Mouse (Mus musculus) CH12.LX (cell line): Measurements from ENCODE around the gene Gse1.

Source experiments
- CHD2 ChIP-seq: IDR thresholded peaks from 2 replicates; pipeline ENCODE4 v1.6.1; 2011; ENCODE audit warnings: low read length, improper control_type of control experiment
- CTCF ChIP-seq, 2 experiments: IDR thresholded peaks in 1 of 2; conservative IDR thresholded peaks in 1 of 2; 2 replicates each; pipeline ENCODE4 v1.5.1; 2011 to 2012; ENCODE audit warnings: low read depth in 2 of 2, low read length in 2 of 2, improper control_type of control experiment in 1 of 2, inconsistent platforms in 1 of 2, mild to moderate bottlenecking in 1 of 2, moderate library complexity in 1 of 2
- GABPA ChIP-seq: IDR thresholded peaks from 2 replicates; pipeline ENCODE4 v1.6.1; 2012; ENCODE audit warnings: low read depth, low read length, improper control_type of control experiment, inconsistent platforms; ENCODE audit not compliant: insufficient replicate concordance
- JUND ChIP-seq: conservative IDR thresholded peaks from 2 replicates; pipeline ENCODE4 v1.6.1; 2011; ENCODE audit warnings: low read depth, low read length, improper control_type of control experiment
- MAX ChIP-seq: IDR thresholded peaks from 2 replicates; pipeline ENCODE4 v1.6.1; 2011; ENCODE audit warnings: low read length, improper control_type of control experiment
- PAX5 ChIP-seq: IDR thresholded peaks from 2 replicates; pipeline ENCODE4 v1.6.1; 2012; ENCODE audit warnings: low read length, inconsistent platforms, mixed read lengths
- POLR2A ChIP-seq: IDR thresholded peaks from 2 replicates; pipeline ENCODE4 v1.6.1; 2011; ENCODE audit warnings: low read depth, mild to moderate bottlenecking, improper control_type of control experiment, low read length
- ZKSCAN1 ChIP-seq: IDR thresholded peaks from 2 replicates; pipeline ENCODE4 v1.6.1; 2012; ENCODE audit warnings: low read depth, inconsistent platforms, low read length, improper control_type of control experiment, borderline replicate concordance
- ZMIZ1 ChIP-seq: IDR thresholded peaks from 2 replicates; pipeline ENCODE4 v1.6.1; 2012; ENCODE audit warnings: low read depth, mild to moderate bottlenecking, inconsistent platforms, low read length, improper control_type of control experiment

DNA sequence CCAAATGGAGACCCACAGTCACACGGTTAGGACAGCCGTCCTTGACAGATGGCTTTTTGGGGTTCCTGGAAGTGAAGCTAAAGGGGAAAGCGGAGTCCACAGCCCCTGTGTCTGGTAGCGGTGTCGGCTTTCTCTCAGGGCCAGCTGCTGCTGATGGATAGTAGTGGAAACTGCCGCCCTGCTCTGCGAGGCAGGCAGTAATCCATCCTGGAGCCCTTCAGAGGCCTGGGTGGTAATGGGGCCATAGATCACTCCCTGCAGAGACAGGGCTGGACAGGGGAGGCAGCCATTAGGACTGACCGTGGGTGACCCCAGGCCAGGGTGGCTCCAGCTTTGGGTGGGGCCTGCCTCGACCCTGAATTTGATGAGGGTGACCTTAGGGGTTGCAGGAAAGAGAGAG is 146.3 kb downstream of the Gse1 start:
- TF ChIP-seq JUND (no peak), ZKSCAN1 (no peak), POLR2A (no peak), CTCF (conservative IDR thresholded peaks at IDR 0.05 in 1 of 2, IDR thresholded peaks at IDR 0.05 in 1 of 2; ENCODE audit: low read depth in 2 of 2, low read length in 2 of 2) (no peak), ZMIZ1 (no peak), PAX5 (no peak), MAX (no peak), CHD2 (no peak), GABPA (no peak)
